Mouse (Mus musculus) lung, embryonic 14.5 days (tissue): ENCODE measurements around the gene Btn2a2. TPM values are rescaled to one million over a fixed set of nuclear protein-coding genes. Genes with fewer than 3 reads are reported as not detected.

ENCODE experiments used
- ATAC-seq: fragments of 200-750 bp; cut with Nextera tagmentation; 2 replicates; pipeline ENCODE4 v1.8.0; 2017; ENCODE audit warnings: mild to moderate bottlenecking, moderate TSS enrichment, moderate library complexity; ENCODE audit not compliant: insufficient read depth
- DNase-seq: peaks from one replicate; pipeline ENCODE4 v3.0.0-alpha.2; 2015
- H3K27ac ChIP-seq: fragments of 300-500 bp; sonication (generic); 2 replicates; pipeline ENCODE4 v1.5.1; 2014; ENCODE audit warnings: low read depth, mild to moderate bottlenecking, moderate library complexity
- H3K27me3 ChIP-seq: fragments of 300-500 bp; sonication (generic); 2 replicates; pipeline ENCODE4 v1.6.1; 2014; ENCODE audit warnings: low read length, control low read depth; ENCODE audit not compliant: insufficient read depth
- H3K36me3 ChIP-seq: fragments of 300-500 bp; sonication (generic); 2 replicates; pipeline ENCODE4 v1.6.1; 2014; ENCODE audit warnings: control low read depth; ENCODE audit not compliant: insufficient read depth
- H3K4me1 ChIP-seq: fragments of 300-500 bp; sonication (generic); 2 replicates; pipeline ENCODE4 v1.6.1; 2014; ENCODE audit warnings: antibody characterized with exemption, control low read depth; ENCODE audit not compliant: insufficient read depth
- H3K4me2 ChIP-seq: fragments of 300-500 bp; sonication (generic); 2 replicates; pipeline ENCODE4 v1.6.1; 2014; ENCODE audit warnings: mild to moderate bottlenecking
- H3K4me3 ChIP-seq: fragments of 300-500 bp; sonication (generic); 2 replicates; pipeline ENCODE4 v1.5.1; 2014; ENCODE audit warnings: low read depth, low read length
- H3K9ac ChIP-seq: fragments of 300-500 bp; sonication (generic); 2 replicates; pipeline ENCODE4 v1.6.1; 2014
- H3K9me3 ChIP-seq: fragments of 300-500 bp; sonication (generic); 2 replicates; pipeline ENCODE4 v1.6.1; 2016; ENCODE audit warnings: low read depth, low read length, control low read depth
- CTCF ChIP-seq: IDR thresholded peaks from 2 replicates; pipeline ENCODE4 v1.5.1; 2016; ENCODE audit warnings: antibody characterized with exemption, low read depth
- whole genome bisulfite sequencing: fragments of 180-500 bp; shearing (Covaris S2); extraction: QIAGEN DNeasy Blood & Tissue Kit; methylation state at CpG from one replicate; pipeline ENCODE4 v1.1.7; 2014; 5-methylcytosine and 5-hydroxymethylcytosine counted together
- polyA plus RNA-seq: library from polyadenylated mRNA; unstranded; fragments of >200 nt; fragmentation: Nextera tagmentation; extraction: Ambion mirVana; gene quantifications from 2 replicates; pipeline ENCODE4 v1.2.1, GENCODE M21; 2014

Gene Btn2a2
- polyA plus RNA-seq, 1 experiment from 2014 or later = 0.63 TPM

DNA sequence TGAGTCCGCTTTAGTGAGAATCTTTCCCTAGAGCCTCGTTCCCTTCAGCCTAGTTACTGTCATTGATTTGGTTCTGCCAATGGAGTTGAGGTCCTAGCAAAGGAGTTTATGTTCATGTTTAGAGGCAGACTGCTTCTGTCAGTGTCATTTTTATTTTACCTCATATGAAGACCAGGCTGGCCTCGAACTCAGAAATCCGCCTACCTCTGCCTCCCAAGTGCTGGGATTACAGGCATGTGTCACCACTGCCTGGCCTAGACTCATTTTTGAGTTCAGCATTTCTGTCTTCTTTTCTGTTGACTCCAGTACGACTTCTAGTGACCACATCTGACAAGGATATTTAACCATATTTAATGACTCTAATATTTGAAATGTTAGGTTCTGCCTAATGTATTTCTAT, 26.6 kb upstream of the Btn2a2 start:
- no peak for TF ChIP-seq CTCF

DNA sequence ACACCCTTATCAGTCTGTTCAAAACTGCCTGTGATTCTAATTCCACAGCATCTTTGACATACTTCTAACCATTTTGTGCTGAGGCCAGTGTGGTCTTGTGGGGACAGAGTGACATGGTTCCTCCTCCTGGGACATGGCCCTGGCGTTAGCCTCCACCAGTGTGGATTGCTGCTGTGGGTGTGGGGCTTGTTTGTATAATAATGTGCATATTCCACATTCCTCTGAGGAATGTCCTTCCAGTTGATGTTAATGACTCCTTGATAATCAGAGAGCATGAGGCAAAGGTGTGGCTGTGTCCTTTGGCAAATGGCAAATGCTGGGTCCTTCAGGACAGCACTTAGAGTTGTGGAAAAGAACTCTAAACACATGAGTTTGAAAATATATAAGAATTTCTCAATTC, 24.9 kb upstream of the Btn2a2 start:
- H3K27me3 ChIP-seq = no peaks in the 10 kb centered on the region
- H3K4me3 ChIP-seq = no peak overlapping the region
- no peak for TF ChIP-seq CTCF
- ATAC-seq (no peak), DNase-seq (no peak)
- H3K27ac ChIP-seq = no peak overlapping the region
- no peak overlapping the region for H3K9ac ChIP-seq
- no peaks in the 10 kb centered on the region for H3K36me3 ChIP-seq
- no peaks in the 10 kb centered on the region for H3K4me1 ChIP-seq
- H3K4me2 ChIP-seq = no peak overlapping the region
- WGBS = 66% methylated on average over 1 of the region's 1 CpGs
- no peaks in the 10 kb centered on the region for H3K9me3 ChIP-seq

More for the DNA sequence above, 26.6 kb upstream of the Btn2a2 start:
- no peak for ATAC-seq
- Histone ChIP-seq H3K27ac (no peak overlapping the region), H3K4me2 (no peak overlapping the region), H3K4me1 (no peaks in the 10 kb centered on the region), H3K36me3 (no peaks in the 10 kb centered on the region), H3K9ac (no peak overlapping the region), H3K4me3 (no peak overlapping the region), H3K9me3 (no peaks in the 10 kb centered on the region), H3K27me3 (no peaks in the 10 kb centered on the region)
- WGBS = 72% methylated on average over 5 of the region's 5 CpGs
- DNase-seq = no peak

DNA sequence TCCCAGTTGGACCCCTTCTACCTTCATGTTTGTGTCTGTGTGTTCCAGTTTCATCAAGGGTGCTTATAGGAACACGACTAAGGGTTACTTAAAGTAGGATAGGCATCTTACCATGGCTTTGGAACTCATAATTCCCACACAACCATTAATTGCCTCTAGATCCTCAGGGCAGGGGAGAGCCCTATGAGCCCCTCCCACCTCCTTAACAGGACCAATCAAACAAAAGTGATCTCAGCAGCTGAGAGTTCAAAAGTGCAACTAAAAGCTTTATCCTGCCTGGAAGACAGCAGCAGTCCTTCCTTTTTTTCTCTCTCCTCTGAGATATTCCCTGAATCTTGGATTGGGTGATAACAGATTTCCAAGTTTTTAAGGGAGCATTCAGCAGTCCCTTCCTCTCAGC, 21.5 kb upstream of the Btn2a2 start:
- no peak overlapping the region for H3K27ac ChIP-seq
- H3K4me3 ChIP-seq = no peak overlapping the region
- 31% methylated on average over 1 of the region's 1 CpGs for WGBS

DNA sequence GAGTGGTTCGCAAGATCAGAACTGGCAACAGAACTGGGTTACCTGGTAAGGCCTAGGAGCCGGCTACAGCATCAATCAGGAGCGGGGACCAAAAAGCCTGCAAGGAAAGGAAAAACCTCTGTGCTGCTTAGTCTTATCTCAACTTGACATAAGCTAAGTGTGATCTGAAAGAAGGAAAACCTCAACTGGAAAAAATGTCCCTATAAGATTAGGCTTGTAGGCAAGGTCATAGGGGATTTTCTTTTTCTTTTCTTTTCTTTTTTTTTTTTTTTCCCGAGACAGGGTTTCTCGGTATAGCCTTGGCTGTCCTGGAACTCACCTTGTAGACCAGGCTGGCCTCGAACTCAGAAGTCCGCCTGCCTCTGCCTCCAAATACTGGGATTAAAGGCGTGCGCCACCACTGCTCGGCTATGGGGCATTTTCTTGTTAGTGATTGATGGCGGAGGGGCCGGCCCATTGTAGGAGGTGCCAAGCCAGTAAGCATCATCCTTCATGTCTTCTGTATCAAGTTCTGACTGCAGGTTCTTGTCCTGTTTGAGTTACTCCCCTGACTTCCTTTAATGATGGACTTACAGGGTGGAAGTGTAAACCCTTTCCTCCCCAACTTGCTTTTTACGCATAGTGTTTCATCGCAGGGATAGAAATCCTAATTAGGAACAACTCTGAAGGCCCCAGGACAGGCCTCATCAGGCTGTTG, 18.3 kb upstream of the Btn2a2 start:
- ATAC-seq (no peak), DNase-seq (peak; percentile 48)
- no peak for TF ChIP-seq CTCF
- Histone ChIP-seq H3K27me3 (no peaks in the 10 kb centered on the region), H3K9me3 (no peaks in the 10 kb centered on the region), H3K27ac (no peak overlapping the region), H3K4me3 (no peak overlapping the region), H3K9ac (no peak overlapping the region), H3K4me2 (peak overlapping the region; percentile 70), H3K36me3 (no peaks in the 10 kb centered on the region), H3K4me1 (peaks cover 9% of the 10 kb centered on the region)
- 32% methylated on average over 14 of the region's 14 CpGs for WGBS

More for the DNA sequence above, 21.5 kb upstream of the Btn2a2 start:
- no peaks in the 10 kb centered on the region for H3K36me3 ChIP-seq
- ATAC-seq = no peak
- H3K27me3 ChIP-seq = no peaks in the 10 kb centered on the region
- no peak overlapping the region for H3K4me2 ChIP-seq
- peaks cover 6% of the 10 kb centered on the region for H3K4me1 ChIP-seq
- peak; percentile 58 for DNase-seq
- H3K9me3 ChIP-seq = no peaks in the 10 kb centered on the region
- H3K9ac ChIP-seq = no peak overlapping the region
- no peak for TF ChIP-seq CTCF

DNA sequence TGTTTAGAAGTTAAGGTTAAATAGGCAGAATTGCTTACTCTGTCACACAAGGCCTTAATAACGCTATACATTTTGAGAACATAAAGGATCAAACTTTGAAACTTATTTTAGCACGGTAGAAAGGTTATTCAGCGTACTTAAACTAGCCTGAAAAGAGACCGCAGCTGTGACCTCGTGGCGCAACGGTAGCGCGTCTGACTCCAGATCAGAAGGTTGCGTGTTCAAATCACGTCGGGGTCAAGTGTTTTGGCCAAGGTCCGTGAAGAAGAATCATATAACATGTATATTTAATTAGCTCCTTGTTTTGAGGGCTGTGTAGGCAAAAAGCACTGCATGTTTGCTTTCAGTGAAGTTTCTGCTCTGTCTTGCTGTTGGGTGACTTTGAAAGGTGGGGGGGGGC, 17.7 kb upstream of the Btn2a2 start:
- H3K27ac ChIP-seq = 0 out of 2 replicates have a peak overlapping the region, but pooled peaks have one; percentile 48
- H3K9me3 ChIP-seq = no peaks in the 10 kb centered on the region
- WGBS = 8% methylated on average over 13 of the region's 13 CpGs
- no peak for TF ChIP-seq CTCF
- peak; percentile 4; the same call in 1 of the 2 replicates for ATAC-seq
- peak; percentile 91 for DNase-seq
- H3K4me3 ChIP-seq = peak overlapping the region; percentile 31
- H3K4me1 ChIP-seq = peaks cover 14% of the 10 kb centered on the region
- no peaks in the 10 kb centered on the region for H3K27me3 ChIP-seq
- no peaks in the 10 kb centered on the region for H3K36me3 ChIP-seq
- H3K9ac ChIP-seq = peak overlapping the region; percentile 46
- H3K4me2 ChIP-seq = peak overlapping the region; percentile 70

DNA sequence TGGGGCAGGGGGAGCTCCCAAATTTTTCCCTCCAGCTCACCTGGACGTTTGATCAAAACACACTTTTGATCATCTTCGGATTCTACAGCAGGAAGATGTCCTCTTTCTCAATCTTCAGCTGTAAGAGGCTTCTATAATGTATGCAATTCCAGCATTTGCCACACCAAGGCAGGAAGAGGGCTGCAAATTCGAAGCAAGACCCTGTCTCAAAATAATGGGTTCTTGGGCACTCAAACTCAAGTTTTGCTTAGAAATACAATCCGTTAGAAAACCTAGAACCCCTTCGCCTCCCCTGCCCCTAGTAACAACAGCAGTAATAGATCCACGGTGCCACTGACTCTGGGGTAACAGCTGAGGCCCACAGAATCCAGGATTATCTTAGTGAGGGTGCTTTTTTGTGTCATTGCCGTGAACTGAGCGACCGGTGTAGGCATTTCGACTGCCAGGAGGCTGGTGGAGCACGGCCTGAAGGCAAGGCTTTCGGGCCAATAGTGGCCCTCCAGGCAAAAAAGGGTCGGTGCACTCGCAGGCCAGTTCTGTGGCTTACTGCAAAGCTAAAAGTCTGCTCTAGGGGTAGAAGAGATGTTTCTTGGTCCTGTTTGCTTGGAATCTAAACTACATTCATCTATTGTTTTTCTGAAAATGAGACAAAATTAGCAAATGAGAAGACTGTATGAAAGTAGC, 17.1 kb upstream of the Btn2a2 start:
- Histone ChIP-seq H3K36me3 (no peaks in the 10 kb centered on the region), H3K4me2 (peak overlapping the region; percentile 70), H3K9ac (peak overlapping the region; percentile 46), H3K4me3 (peak overlapping the region; percentile 31), H3K27me3 (no peaks in the 10 kb centered on the region), H3K9me3 (no peaks in the 10 kb centered on the region), H3K4me1 (peaks cover 14% of the 10 kb centered on the region), H3K27ac (peak overlapping the region; percentile 48; the same call in 1 of the 2 replicates)
- peak; percentile 44 for DNase-seq
- 10% methylated on average over 14 of the region's 14 CpGs for WGBS
- peak; percentile 3; the same call in 1 of the 2 replicates for TF ChIP-seq CTCF
- ATAC-seq = peak; percentile 6; the same call in 1 of the 2 replicates

DNA sequence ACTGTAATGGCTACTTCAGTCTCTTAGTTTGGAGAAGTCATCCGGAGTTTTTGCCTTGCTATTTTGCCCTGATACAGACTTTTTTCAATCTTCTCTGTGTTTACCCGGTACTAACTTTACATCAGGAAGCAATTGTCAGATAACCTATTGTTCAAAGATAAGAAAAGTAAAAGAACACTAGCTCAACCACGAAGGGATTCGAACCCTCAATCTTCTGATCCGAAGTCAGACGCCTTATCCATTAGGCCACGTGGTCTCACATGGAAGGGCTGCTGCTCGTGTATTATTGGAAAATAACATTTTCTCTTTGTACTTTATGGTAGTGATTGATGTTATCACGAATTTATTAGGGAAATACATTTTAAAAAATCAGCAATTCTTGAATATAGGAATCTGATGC, 15.1 kb upstream of the Btn2a2 start:
- no peaks in the 10 kb centered on the region for H3K9me3 ChIP-seq
- WGBS = 0% methylated on average over 9 of the region's 9 CpGs
- no peaks in the 10 kb centered on the region for H3K36me3 ChIP-seq
- no peak overlapping the region for H3K4me3 ChIP-seq
- no peak overlapping the region for H3K27ac ChIP-seq
- H3K9ac ChIP-seq = no peak overlapping the region
- peak overlapping the region; percentile 46 for H3K4me2 ChIP-seq
- TF ChIP-seq CTCF = no peak
- peak; percentile 92 for DNase-seq
- ATAC-seq = no peak
- no peaks in the 10 kb centered on the region for H3K27me3 ChIP-seq
- H3K4me1 ChIP-seq = peaks cover 22% of the 10 kb centered on the region
